14 mouse cellular contexts compared by ENCODE assay signal in the genomic region with DNA sequence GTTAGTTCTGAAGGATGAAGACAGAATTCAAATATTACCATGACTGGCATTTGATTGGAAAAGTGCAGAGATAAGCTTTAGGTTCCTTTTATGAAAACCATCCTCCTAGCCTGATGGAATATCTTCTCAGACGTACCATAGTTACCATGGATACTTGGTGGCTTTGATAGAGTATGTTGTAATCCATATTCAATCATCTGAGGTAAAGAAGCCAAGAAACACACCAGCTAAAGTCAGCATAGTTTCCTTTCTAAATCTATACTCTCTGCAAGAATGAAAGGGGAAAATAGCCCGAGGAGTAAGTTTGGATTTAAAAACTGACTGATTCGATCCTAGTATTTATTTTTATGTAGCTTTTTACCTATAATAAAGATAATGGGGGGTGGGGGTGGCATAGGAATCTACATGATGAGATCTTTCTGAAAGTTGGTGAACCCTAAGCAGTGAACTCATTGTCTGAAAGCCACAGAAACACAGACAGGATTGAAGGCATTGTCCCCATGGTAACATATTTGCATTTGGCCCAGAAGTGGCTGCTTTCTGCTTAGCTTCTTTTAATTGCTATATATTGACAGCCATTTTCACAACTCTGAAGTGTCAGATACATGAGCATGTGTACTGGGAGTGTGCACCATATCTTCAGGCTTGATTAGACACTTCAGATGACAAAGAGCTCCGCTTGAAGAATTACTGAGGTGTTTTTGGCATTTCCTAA.
A peak's percentile ranks its signal among the peaks of the same experiment; 100 is the strongest.
DNase-seq lines count a peak whose midpoint lies in the region; ATAC-seq lines count a peak whose summit lies in the region.
"Had no signal": no experiment of that assay in that cellular context is flagged by ENCODE, and none has a peak within 500 bp of the region (broad histone marks: within the 10 kb centered on the region; RNA-seq: fewer than 3 reads in every experiment).

No protein-coding gene starts in this region.

- no peak overlapping the region for H3K4me2 ChIP-seq in hindbrain, embryonic 14.5 days (replicated peaks)
- H3K4me2 ChIP-seq in forebrain, embryonic 15.5 days (replicated peaks), result no peak overlapping the region
- H3K4me2 ChIP-seq in midbrain, embryonic 12.5 days (replicated peaks), result no peak overlapping the region
- H3K4me2 ChIP-seq in liver, embryonic 11.5 days, result no peak overlapping the region
- H3K4me2 ChIP-seq: liver, embryonic 13.5 days had no signal

- no peak for DNase-seq in hindbrain, embryonic 10.5 days (ENCODE audit: low spot score)
- DNase-seq in hindbrain, embryonic 14.5 days (ENCODE audit: low spot score), result no peak
- DNase-seq in urinary bladder, adult 18-20 months (ENCODE audit: low spot score in 2 of 2), result no peak
- DNase-seq in liver, embryonic 11.5 days (ENCODE audit: low spot score), result no peak
- no peak for DNase-seq in spleen, adult 12 weeks (ENCODE audit: low spot score)
- DNase-seq: adrenal gland, postnatal 25 days; cerebellum, adult 9-10 months; gastrocnemius, postnatal 36 days; heart, postnatal 10 days; left cerebral cortex, postnatal 4 days; liver, embryonic 13.5 days had no signal

- no peak for ATAC-seq in hindbrain, embryonic 14.5 days (ENCODE audit: low FRiP score)
- peak; percentile 92 for ATAC-seq in forebrain, embryonic 15.5 days (replicated peaks)
- ATAC-seq in midbrain, embryonic 12.5 days (ENCODE audit: low FRiP score, low read depth), result peak; percentile 44
- no peak for ATAC-seq in liver, embryonic 11.5 days (replicated peaks; ENCODE audit: low FRiP score)
- ATAC-seq: inflammation-experienced regulatory T-cells, adult 6 months had no signal

- H3K4me3 ChIP-seq in hindbrain, embryonic 10.5 days, result no peak overlapping the region
- H3K4me3 ChIP-seq in hindbrain, embryonic 14.5 days (replicated peaks; ENCODE audit: low read length), result no peak overlapping the region
- no peak overlapping the region for H3K4me3 ChIP-seq in forebrain, embryonic 15.5 days
- no peak overlapping the region for H3K4me3 ChIP-seq in midbrain, embryonic 12.5 days
- H3K4me3 ChIP-seq in liver, embryonic 11.5 days (ENCODE audit: low read depth, low read length), result no peak overlapping the region
- H3K4me3 ChIP-seq: liver, embryonic 13.5 days had no signal

- peaks cover 45% of the 10 kb centered on the region for H3K4me1 ChIP-seq in hindbrain, embryonic 10.5 days (replicated peaks)
- peaks cover 19% of the 10 kb centered on the region; the same call in 1 of the 2 replicates for H3K4me1 ChIP-seq in hindbrain, embryonic 14.5 days (replicated peaks; ENCODE audit: control insufficient read depth, insufficient read depth, low read length)
- peaks cover 22% of the 10 kb centered on the region for H3K4me1 ChIP-seq in forebrain, embryonic 15.5 days
- peaks cover 19% of the 10 kb centered on the region; the same call in 1 of the 2 replicates for H3K4me1 ChIP-seq in midbrain, embryonic 12.5 days
- H3K4me1 ChIP-seq in liver, embryonic 11.5 days (replicated peaks; ENCODE audit: control insufficient read depth, insufficient read depth, low read length), result no peaks in the 10 kb centered on the region

- peak overlapping the region; percentile 18; the same call in 1 of the 2 replicates for H3K27ac ChIP-seq in hindbrain, embryonic 10.5 days
- H3K27ac ChIP-seq in hindbrain, embryonic 14.5 days, result no peak overlapping the region
- H3K27ac ChIP-seq in forebrain, embryonic 15.5 days (replicated peaks), result peak overlapping the region; percentile 81
- peak overlapping the region; percentile 8; the same call in 1 of the 2 replicates for H3K27ac ChIP-seq in midbrain, embryonic 12.5 days (replicated peaks)
- no peak overlapping the region for H3K27ac ChIP-seq in liver, embryonic 11.5 days (ENCODE audit: low read depth, low read length)
- H3K27ac ChIP-seq: liver, embryonic 13.5 days had no signal

- H3K9me3 ChIP-seq in hindbrain, embryonic 10.5 days, result no peaks in the 10 kb centered on the region
- peaks cover 6% of the 10 kb centered on the region; the same call in 1 of the 2 replicates for H3K9me3 ChIP-seq in hindbrain, embryonic 14.5 days (ENCODE audit: control insufficient read depth, low read length)
- H3K9me3 ChIP-seq in forebrain, embryonic 15.5 days, result no peaks in the 10 kb centered on the region
- H3K9me3 ChIP-seq in midbrain, embryonic 12.5 days, result no peaks in the 10 kb centered on the region; the same call in 1 of the 2 replicates
- no peaks in the 10 kb centered on the region for H3K9me3 ChIP-seq in liver, embryonic 11.5 days (ENCODE audit: control insufficient read depth, low read length)
- H3K9me3 ChIP-seq: liver, embryonic 13.5 days had no signal

- H3K36me3 ChIP-seq in hindbrain, embryonic 10.5 days, result peaks cover 27% of the 10 kb centered on the region
- H3K36me3 ChIP-seq in hindbrain, embryonic 14.5 days (replicated peaks; ENCODE audit: control insufficient read depth, insufficient read depth), result peaks cover 14% of the 10 kb centered on the region
- H3K36me3 ChIP-seq in forebrain, embryonic 15.5 days, result no peaks in the 10 kb centered on the region
- peaks cover 4% of the 10 kb centered on the region; the same call in 1 of the 2 replicates for H3K36me3 ChIP-seq in midbrain, embryonic 12.5 days
- H3K36me3 ChIP-seq in liver, embryonic 11.5 days (ENCODE audit: control insufficient read depth, insufficient read depth, low read length), result no peaks in the 10 kb centered on the region; the same call in 1 of the 2 replicates

- no peaks in the 10 kb centered on the region for H3K27me3 ChIP-seq in hindbrain, embryonic 10.5 days (ENCODE audit: insufficient read depth, poor library complexity, severe bottlenecking)
- no peaks in the 10 kb centered on the region for H3K27me3 ChIP-seq in hindbrain, embryonic 14.5 days (ENCODE audit: control insufficient read depth, insufficient read depth, low read length)
- no peaks in the 10 kb centered on the region for H3K27me3 ChIP-seq in forebrain, embryonic 15.5 days
- no peaks in the 10 kb centered on the region for H3K27me3 ChIP-seq in midbrain, embryonic 12.5 days
- H3K27me3 ChIP-seq in liver, embryonic 11.5 days (replicated peaks; ENCODE audit: control insufficient read depth, insufficient read depth, low read length), result no peaks in the 10 kb centered on the region
- H3K27me3 ChIP-seq: liver, embryonic 13.5 days had no signal

- no peak overlapping the region for H3K9ac ChIP-seq in hindbrain, embryonic 14.5 days
- no peak overlapping the region for H3K9ac ChIP-seq in forebrain, embryonic 15.5 days (replicated peaks)
- no peak overlapping the region for H3K9ac ChIP-seq in midbrain, embryonic 12.5 days (replicated peaks)
- H3K9ac ChIP-seq in liver, embryonic 11.5 days (ENCODE audit: low read depth, low read length), result no peak overlapping the region
- H3K9ac ChIP-seq: liver, embryonic 13.5 days had no signal

- 60% methylated on average over 4 of the region's 4 CpGs for WGBS in hindbrain, embryonic 10.5 days
- WGBS in hindbrain, embryonic 14.5 days, result 42% methylated on average over 4 of the region's 4 CpGs
- 41% methylated on average over 4 of the region's 4 CpGs for WGBS in forebrain, embryonic 15.5 days
- 31% methylated on average over 4 of the region's 4 CpGs for WGBS in midbrain, embryonic 12.5 days
- WGBS in liver, embryonic 11.5 days, result 83% methylated on average over 4 of the region's 4 CpGs

Comparison
In these comparisons a context has a peak if more than half of its experiments do, and no peak if none do; other contexts are left out.
1. H3K27ac ChIP-seq: peak in hindbrain, embryonic 10.5 days (single experiment), forebrain, embryonic 15.5 days (single experiment) and midbrain, embryonic 12.5 days (single experiment); none in hindbrain, embryonic 14.5 days (single experiment) and liver, embryonic 11.5 days (single experiment).
2. ATAC-seq: peak in forebrain, embryonic 15.5 days (single experiment) and midbrain, embryonic 12.5 days (single experiment); none in hindbrain, embryonic 14.5 days (single experiment) and liver, embryonic 11.5 days (single experiment).